In genomic region chr4:127819501-127819900, GRCm38 (mm10) we compare ENCODE assay signal across 19 mouse cellular contexts.
DNase-seq lines count a peak whose midpoint lies in the region; ATAC-seq and TF ChIP-seq lines count a peak whose summit lies in the region.
"Had no signal": no experiment of that assay in that cellular context is flagged by ENCODE, and none has a peak within 500 bp of the region (broad histone marks: within the 10 kb centered on the region; RNA-seq: fewer than 3 reads in every experiment).

No protein-coding gene starts in this region.

- H3K9me3 ChIP-seq in midbrain, postnatal 0 days (ENCODE audit: low read length), result no peaks in the 10 kb centered on the region
- 0 out of 2 replicates have a peak, but pooled peaks cover 2% of the 10 kb centered on the region for H3K9me3 ChIP-seq in midbrain, embryonic 14.5 days (ENCODE audit: control insufficient read depth, low read length)
- no peaks in the 10 kb centered on the region for H3K9me3 ChIP-seq in ES-E14 (ENCODE audit: control insufficient read depth, insufficient read depth, low read depth, low read length)
- H3K9me3 ChIP-seq: embryonic facial prominence, embryonic 12.5 days; forebrain, embryonic 15.5 days had no signal

- intact Hi-C loops in heart, postnatal 36 days (cut with DNase I), result no loop called here

- no peak overlapping the region for H3K4me2 ChIP-seq in midbrain, postnatal 0 days (ENCODE audit: low read depth, low read length, poor library complexity, severe bottlenecking)
- no peak overlapping the region for H3K4me2 ChIP-seq in midbrain, embryonic 14.5 days (ENCODE audit: low read length)
- H3K4me2 ChIP-seq: embryonic facial prominence, embryonic 12.5 days; forebrain, embryonic 15.5 days; heart, embryonic 13.5 days; limb, embryonic 12.5 days had no signal

- no peak for ATAC-seq in midbrain, postnatal 0 days (ENCODE audit: low FRiP score)
- ATAC-seq in midbrain, embryonic 14.5 days (ENCODE audit: low FRiP score, low TSS enrichment), result no peak
- ATAC-seq: forebrain, embryonic 15.5 days; hindbrain, embryonic 16.5 days; intestine, postnatal 0 days had no signal

- peak; percentile 8; the same call in 1 of the 2 replicates for TF ChIP-seq CTCF in midbrain, postnatal 0 days (IDR thresholded peaks at IDR 0.05)

- 81% methylated on average over 8 of the region's 8 CpGs for WGBS in midbrain, postnatal 0 days
- 79% methylated on average over 8 of the region's 8 CpGs for WGBS in midbrain, embryonic 14.5 days

- no peak overlapping the region for H3K27ac ChIP-seq in midbrain, postnatal 0 days (ENCODE audit: low read depth, low read length)
- no peak overlapping the region for H3K27ac ChIP-seq in midbrain, embryonic 14.5 days (replicated peaks; ENCODE audit: low read depth, low read length)
- no peak overlapping the region for H3K27ac ChIP-seq in ES-E14 (ENCODE audit: insufficient read depth, low read depth, low read length, poor library complexity, severe bottlenecking)
- H3K27ac ChIP-seq: embryonic facial prominence, embryonic 12.5 days; forebrain, embryonic 15.5 days; heart, embryonic 13.5 days; kidney, postnatal 0 days; layer of hippocampus, adult 2 months; limb, embryonic 12.5 days; liver, embryonic 14.5 days had no signal

- no peaks in the 10 kb centered on the region for H3K27me3 ChIP-seq in midbrain, postnatal 0 days (ENCODE audit: insufficient read depth, low read length)
- no peaks in the 10 kb centered on the region for H3K27me3 ChIP-seq in midbrain, embryonic 14.5 days (ENCODE audit: control insufficient read depth, insufficient read depth, low read length)
- H3K27me3 ChIP-seq: embryonic facial prominence, embryonic 12.5 days; forebrain, embryonic 15.5 days; heart, embryonic 13.5 days; limb, embryonic 12.5 days had no signal

- no peaks in the 10 kb centered on the region for H3K36me3 ChIP-seq in midbrain, postnatal 0 days (ENCODE audit: insufficient read depth, low read length)
- H3K36me3 ChIP-seq in midbrain, embryonic 14.5 days (ENCODE audit: control insufficient read depth, insufficient read depth, low read length), result no peaks in the 10 kb centered on the region
- no peaks in the 10 kb centered on the region for H3K36me3 ChIP-seq in ES-E14 (ENCODE audit: control insufficient read depth, insufficient read depth, low read length, poor library complexity, severe bottlenecking)
- H3K36me3 ChIP-seq: embryonic facial prominence, embryonic 12.5 days; forebrain, embryonic 15.5 days; heart, embryonic 13.5 days; limb, embryonic 12.5 days had no signal

- H3K4me3 ChIP-seq in midbrain, postnatal 0 days (ENCODE audit: low read depth, low read length), result no peak overlapping the region
- no peak overlapping the region for H3K4me3 ChIP-seq in midbrain, embryonic 14.5 days (replicated peaks; ENCODE audit: low read depth, low read length)
- no peak overlapping the region for H3K4me3 ChIP-seq in ES-E14 (ENCODE audit: insufficient read depth in 1 of 2, low read depth in 1 of 2, low read length in 2 of 2, poor library complexity in 1 of 2, severe bottlenecking in 1 of 2)
- H3K4me3 ChIP-seq: embryonic facial prominence, embryonic 12.5 days; forebrain, embryonic 15.5 days; heart, embryonic 13.5 days; layer of hippocampus, adult 2 months; limb, embryonic 12.5 days had no signal

- no peak overlapping the region for H3K9ac ChIP-seq in midbrain, postnatal 0 days (replicated peaks; ENCODE audit: low read length, poor library complexity, severe bottlenecking)
- no peak overlapping the region for H3K9ac ChIP-seq in midbrain, embryonic 14.5 days (replicated peaks; ENCODE audit: low read length)
- no peak overlapping the region for H3K9ac ChIP-seq in ES-E14 (ENCODE audit: insufficient read depth, low read depth, low read length, poor library complexity, severe bottlenecking)
- H3K9ac ChIP-seq: embryonic facial prominence, embryonic 12.5 days; forebrain, embryonic 15.5 days; heart, embryonic 13.5 days; limb, embryonic 12.5 days; liver, embryonic 14.5 days had no signal

- DNase-seq in cerebellum, postnatal 10 days, result peak; percentile 57 to 62
- no peak for DNase-seq in cerebellum, adult 11-12 months
- no peak for DNase-seq in midbrain, postnatal 0 days (ENCODE audit: low spot score)
- DNase-seq in midbrain, embryonic 14.5 days, result no peak
- DNase-seq in ES-E14 (ENCODE audit: low read depth, low spot score) (peak; percentile 72), adipocyte (ENCODE audit: low spot score) (no peak)
- DNase-seq in mesoderm, embryonic 11.5 days (ENCODE audit: low read depth, low spot score), result peak; percentile 7
- no peak for DNase-seq in heart, postnatal 36 days
- DNase-seq: heart, adult 11 months; heart, postnatal 4 days had no signal

- no peaks in the 10 kb centered on the region for H3K4me1 ChIP-seq in midbrain, postnatal 0 days (ENCODE audit: insufficient read depth, low read length)
- no peaks in the 10 kb centered on the region for H3K4me1 ChIP-seq in midbrain, embryonic 14.5 days (ENCODE audit: control insufficient read depth, insufficient read depth, low read length)
- H3K4me1 ChIP-seq in ES-E14 (ENCODE audit: control insufficient read depth in 2 of 2, insufficient read depth in 2 of 2, low read length in 2 of 2, poor library complexity in 1 of 2), result no peaks in the 10 kb centered on the region
- H3K4me1 ChIP-seq: embryonic facial prominence, embryonic 12.5 days; forebrain, embryonic 15.5 days; heart, embryonic 13.5 days; limb, embryonic 12.5 days had no signal

- in situ Hi-C loops in ES-E14 (cut with MboI; ENCODE audit: low sequenced_read_pairs in 2 of 2, unreplicated experiment in 2 of 2), result no loop called here

TF ChIP-seq in ES-E14, 5 proteins besides CTCF, POLR2A, EP300 and RAD21:
- TF ChIP-seq CHD2 (IDR thresholded peaks at IDR 0.05; ENCODE audit: low read depth, low read length), result no peak
- no peak for TF ChIP-seq ZNF384 (IDR thresholded peaks at IDR 0.05; ENCODE audit: low read depth, low read length)

Comparison
In these comparisons a context has a peak if more than half of its experiments do, and no peak if none do; other contexts are left out.
1. DNase-seq: peak in cerebellum, postnatal 10 days (2 of 2), ES-E14 (single experiment) and mesoderm, embryonic 11.5 days (single experiment); none in cerebellum, adult 11-12 months (single experiment), midbrain, postnatal 0 days (single experiment), midbrain, embryonic 14.5 days (single experiment), heart, postnatal 36 days (0 of 2) and adipocyte (single experiment).